Mouse (Mus musculus) heart, adult 2 months (tissue): ENCODE measurements at regions not wholly inside any gene's neighbourhood (a gene's known extent, or its start where the extent isn't known, plus 50 kb on each side); places are given as distances from the start of the nearest gene placed in this dataset.

ENCODE experiments used
- CTCF ChIP-seq: fragments of 200-600 bp; IDR thresholded peaks from 2 replicates; pipeline ENCODE4 v1.8.1; 2022; ENCODE audit warnings: antibody characterized with exemption, mild to moderate bottlenecking, moderate library complexity
- EP300 ChIP-seq: fragments of 200-500 bp; IDR thresholded peaks from 2 replicates; pipeline ENCODE4 v1.6.1; 2011; ENCODE audit warnings: low read depth, low read length, control low read depth; ENCODE audit not compliant: insufficient read depth
- POLR2A ChIP-seq: fragments of 200-500 bp; IDR thresholded peaks from 2 replicates; pipeline ENCODE4 v1.6.1; 2011; ENCODE audit warnings: mild to moderate bottlenecking, low read depth, low read length, control low read depth; ENCODE audit not compliant: insufficient read depth

DNA sequence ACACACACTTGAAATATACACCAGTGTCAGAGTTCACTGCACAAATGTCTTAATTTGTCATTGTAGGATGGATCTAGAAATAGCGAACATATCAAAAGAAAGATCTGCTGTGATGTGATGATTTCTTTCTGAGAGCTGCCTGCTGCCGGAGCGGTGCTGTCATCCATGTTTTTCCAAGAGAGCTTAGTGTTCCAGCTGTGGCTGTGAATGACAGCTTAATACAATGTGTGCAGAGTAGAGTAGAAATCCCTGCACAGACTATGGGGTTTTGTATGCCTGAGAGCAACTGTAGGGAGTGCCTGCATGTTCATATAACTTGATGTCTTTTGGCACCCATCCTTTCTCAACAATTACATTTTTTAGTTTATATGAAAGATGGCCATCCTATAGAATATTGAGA, 274.6 kb upstream of the Btbd3 start:
- TF ChIP-seq CTCF (no peak), POLR2A (no peak), EP300 (no peak)
